Mouse (Mus musculus) hindbrain, embryonic 14.5 days (tissue): ENCODE data around the gene Pacrg. TPM values are rescaled to one million over a fixed set of nuclear protein-coding genes. Genes with fewer than 3 reads are reported as not detected.

Experiments used
- ATAC-seq: fragments of 200-750 bp; cut with Nextera tagmentation; 2 replicates; pipeline ENCODE4 v1.8.0; 2017; ENCODE audit warnings: moderate number of reproducible peaks, mild to moderate bottlenecking, moderate TSS enrichment, moderate library complexity; ENCODE audit not compliant: low FRiP score
- DNase-seq: peaks from one replicate; pipeline ENCODE4 v3.0.0-alpha.2; 2015; ENCODE audit warnings: low spot score
- H3K27ac ChIP-seq: fragments of 300-500 bp; sonication (generic); 2 replicates; pipeline ENCODE4 v1.5.1; 2014; ENCODE audit warnings: mild to moderate bottlenecking, moderate library complexity
- H3K27me3 ChIP-seq: fragments of 300-500 bp; sonication (generic); 2 replicates; pipeline ENCODE4 v1.6.1; 2014; ENCODE audit warnings: mild to moderate bottlenecking, low read length, mixed read lengths; ENCODE audit not compliant: control insufficient read depth, insufficient read depth
- H3K36me3 ChIP-seq: fragments of 300-500 bp; sonication (generic); replicated peaks from 2 replicates; pipeline ENCODE4 v1.6.1; 2014; ENCODE audit not compliant: control insufficient read depth, insufficient read depth
- H3K4me1 ChIP-seq: fragments of 300-500 bp; sonication (generic); replicated peaks from 2 replicates; pipeline ENCODE4 v1.6.1; 2014; ENCODE audit warnings: antibody characterized with exemption, low read length, mixed read lengths; ENCODE audit not compliant: control insufficient read depth, insufficient read depth
- H3K4me2 ChIP-seq: fragments of 300-500 bp; sonication (generic); replicated peaks from 2 replicates; pipeline ENCODE4 v1.6.1; 2014; ENCODE audit warnings: mild to moderate bottlenecking, moderate library complexity
- H3K4me3 ChIP-seq: fragments of 300-500 bp; sonication (generic); replicated peaks from 2 replicates; pipeline ENCODE4 v1.5.1; 2014; ENCODE audit warnings: mild to moderate bottlenecking, low read length
- H3K9ac ChIP-seq: fragments of 300-500 bp; sonication (generic); 2 replicates; pipeline ENCODE4 v1.6.1; 2014
- H3K9me3 ChIP-seq: fragments of 300-500 bp; sonication (generic); 2 replicates; pipeline ENCODE4 v1.6.1; 2016; ENCODE audit warnings: low read length; ENCODE audit not compliant: control insufficient read depth
- WGBS: fragments of 180-500 bp; shearing (Covaris S2); extraction: QIAGEN DNeasy Blood & Tissue Kit; methylation state at CpG from one replicate; pipeline ENCODE4 v1.1.7; 2014; 5-methylcytosine and 5-hydroxymethylcytosine counted together
- polyA plus RNA-seq: library from polyadenylated mRNA; unstranded; fragments of >200 nt; fragmentation: Nextera tagmentation; extraction: Ambion mirVana; gene quantifications from 2 replicates; pipeline ENCODE4 v1.2.1, GENCODE M21; 2014

Pacrg gene
- polyA plus RNA-seq, 1 experiment from 2014 or later: 21.9 TPM

- no peak for ATAC-seq
- Histone ChIP-seq H3K36me3 (no peaks in the 10 kb centered on the region), H3K9me3 (no peaks in the 10 kb centered on the region), H3K4me3 (no peak overlapping the region), H3K27ac (no peak overlapping the region), H3K9ac (no peak overlapping the region), H3K4me2 (no peak overlapping the region), H3K27me3 (no peaks in the 10 kb centered on the region), H3K4me1 (no peaks in the 10 kb centered on the region)
- WGBS: 94% methylated on average over 1 of the region's 1 CpGs
- no peak for DNase-seq
These were observed 123.0 kb downstream of the Pacrg start for GRCm38 (mm10) chr17:10717148-10717547.

- no peak for DNase-seq
- 65% methylated on average over 6 of the region's 6 CpGs for WGBS
- Histone ChIP-seq H3K9ac (no peak overlapping the region), H3K27ac (no peak overlapping the region), H3K4me2 (no peak overlapping the region), H3K4me3 (no peak overlapping the region), H3K4me1 (no peaks in the 10 kb centered on the region), H3K9me3 (no peaks in the 10 kb centered on the region), H3K36me3 (no peaks in the 10 kb centered on the region), H3K27me3 (no peaks in the 10 kb centered on the region)
- no peak for ATAC-seq
These were observed 137.3 kb downstream of the Pacrg start for GRCm38 (mm10) chr17:10702781-10703180.

GRCm38 (mm10) chr17:10698041-10698440 lies 142.1 kb downstream of the Pacrg start:
- no peak overlapping the region for H3K4me3 ChIP-seq
- no peak for DNase-seq
- no peaks in the 10 kb centered on the region for H3K27me3 ChIP-seq
- H3K4me1 ChIP-seq: no peaks in the 10 kb centered on the region
- no peak overlapping the region for H3K9ac ChIP-seq
- no peak for ATAC-seq
- no peak overlapping the region for H3K27ac ChIP-seq
- H3K4me2 ChIP-seq: no peak overlapping the region
- no peaks in the 10 kb centered on the region for H3K36me3 ChIP-seq
- 47% methylated on average over 8 of the region's 8 CpGs for WGBS
- H3K9me3 ChIP-seq: no peaks in the 10 kb centered on the region

- Histone ChIP-seq H3K9ac (no peak overlapping the region), H3K4me3 (no peak overlapping the region), H3K4me2 (no peak overlapping the region), H3K4me1 (no peaks in the 10 kb centered on the region), H3K9me3 (no peaks in the 10 kb centered on the region), H3K27ac (no peak overlapping the region), H3K27me3 (no peaks in the 10 kb centered on the region), H3K36me3 (no peaks in the 10 kb centered on the region)
- ATAC-seq (no peak), DNase-seq (no peak)
These were observed 144.7 kb downstream of the Pacrg start for GRCm38 (mm10) chr17:10695421-10695820.

GRCm38 (mm10) chr17:10677098-10677497 lies 163.0 kb downstream of the Pacrg start:
- 64% methylated on average over 4 of the region's 4 CpGs for WGBS
- no peaks in the 10 kb centered on the region for H3K9me3 ChIP-seq
- ATAC-seq: no peak
- no peak overlapping the region for H3K4me2 ChIP-seq
- H3K27me3 ChIP-seq: no peaks in the 10 kb centered on the region
- H3K9ac ChIP-seq: no peak overlapping the region
- no peak overlapping the region for H3K27ac ChIP-seq
- H3K4me1 ChIP-seq: no peaks in the 10 kb centered on the region; the same call in 1 of the 2 replicates
- DNase-seq: no peak
- H3K4me3 ChIP-seq: no peak overlapping the region
- no peaks in the 10 kb centered on the region for H3K36me3 ChIP-seq

- H3K4me2 ChIP-seq: no peak overlapping the region
- no peak overlapping the region for H3K9ac ChIP-seq
- H3K9me3 ChIP-seq: no peaks in the 10 kb centered on the region
- ATAC-seq (no peak), DNase-seq (no peak)
- no peaks in the 10 kb centered on the region for H3K36me3 ChIP-seq
- H3K4me3 ChIP-seq: no peak overlapping the region
- no peaks in the 10 kb centered on the region; the same call in 1 of the 2 replicates for H3K4me1 ChIP-seq
- H3K27me3 ChIP-seq: no peaks in the 10 kb centered on the region
- no peak overlapping the region for H3K27ac ChIP-seq
- 76% methylated on average over 5 of the region's 5 CpGs for WGBS
These were observed 164.6 kb downstream of the Pacrg start for GRCm38 (mm10) chr17:10675536-10675935.

GRCm38 (mm10) chr17:10675048-10675447 lies 165.1 kb downstream of the Pacrg start:
- Histone ChIP-seq H3K4me2 (no peak overlapping the region), H3K27me3 (no peaks in the 10 kb centered on the region), H3K4me3 (no peak overlapping the region), H3K27ac (no peak overlapping the region), H3K9ac (no peak overlapping the region), H3K4me1 (no peaks in the 10 kb centered on the region; the same call in 1 of the 2 replicates), H3K36me3 (no peaks in the 10 kb centered on the region), H3K9me3 (no peaks in the 10 kb centered on the region)
- ATAC-seq: no peak
- no peak for DNase-seq
- WGBS: 58% methylated on average over 3 of the region's 3 CpGs

- no peak for ATAC-seq
- 76% methylated on average over 4 of the region's 4 CpGs for WGBS
- Histone ChIP-seq H3K9me3 (no peaks in the 10 kb centered on the region), H3K36me3 (no peaks in the 10 kb centered on the region), H3K4me3 (no peak overlapping the region), H3K9ac (no peak overlapping the region), H3K27me3 (no peaks in the 10 kb centered on the region), H3K4me1 (no peaks in the 10 kb centered on the region), H3K27ac (no peak overlapping the region), H3K4me2 (no peak overlapping the region)
- DNase-seq: no peak
These were observed 178.8 kb downstream of the Pacrg start for GRCm38 (mm10) chr17:10661294-10661693.

GRCm38 (mm10) chr17:10643604-10644003 lies 196.5 kb downstream of the Pacrg start:
- no peak overlapping the region for H3K4me3 ChIP-seq

GRCm38 (mm10) chr17:10639816-10640215 lies 200.3 kb downstream of the Pacrg start:
- Histone ChIP-seq H3K4me2 (no peak overlapping the region), H3K9me3 (no peaks in the 10 kb centered on the region), H3K9ac (no peak overlapping the region), H3K4me3 (no peak overlapping the region), H3K36me3 (no peaks in the 10 kb centered on the region), H3K27ac (no peak overlapping the region), H3K4me1 (no peaks in the 10 kb centered on the region), H3K27me3 (no peaks in the 10 kb centered on the region)
- WGBS: 68% methylated on average over 1 of the region's 1 CpGs
- ATAC-seq: no peak
- DNase-seq: no peak

More at GRCm38 (mm10) chr17:10643604-10644003, 196.5 kb downstream of the Pacrg start:
- H3K4me2 ChIP-seq: no peak overlapping the region
- ATAC-seq (no peak), DNase-seq (no peak)
- no peak overlapping the region for H3K9ac ChIP-seq
- no peaks in the 10 kb centered on the region for H3K36me3 ChIP-seq
- no peaks in the 10 kb centered on the region for H3K4me1 ChIP-seq
- no peak overlapping the region for H3K27ac ChIP-seq
- H3K27me3 ChIP-seq: no peaks in the 10 kb centered on the region
- WGBS: 95% methylated on average over 7 of the region's 7 CpGs
- H3K9me3 ChIP-seq: no peaks in the 10 kb centered on the region
